Mouse (Mus musculus) heart, embryonic 15.5 days (tissue): ENCODE data around the gene Sgip1. TPM values are rescaled to one million over a fixed set of nuclear protein-coding genes. Genes with fewer than 3 reads are reported as not detected.
A peak's percentile ranks its signal among the peaks of the same experiment; 100 is the strongest.

Source experiments
- ATAC-seq: fragments of 200-750 bp; cut with Nextera tagmentation; replicated peaks from 2 replicates; pipeline ENCODE4 v1.8.0; 2017; ENCODE audit warnings: low read depth, moderate TSS enrichment; ENCODE audit not compliant: insufficient number of reproducible peaks, insufficient read depth, low FRiP score
- H3K27ac ChIP-seq: fragments of 300-500 bp; sonication (generic); 2 replicates; pipeline ENCODE4 v1.5.1; 2015; ENCODE audit warnings: mild to moderate bottlenecking, inconsistent platforms
- H3K27me3 ChIP-seq: fragments of 300-500 bp; sonication (generic); 2 replicates; pipeline ENCODE4 v1.6.1; 2015; ENCODE audit warnings: inconsistent platforms
- H3K36me3 ChIP-seq: fragments of 300-500 bp; sonication (generic); 2 replicates; pipeline ENCODE4 v1.6.1; 2015; ENCODE audit warnings: mild to moderate bottlenecking, inconsistent platforms
- H3K4me1 ChIP-seq: fragments of 300-500 bp; sonication (generic); replicated peaks from 2 replicates; pipeline ENCODE4 v1.6.1; 2015; ENCODE audit warnings: inconsistent platforms
- H3K4me2 ChIP-seq: fragments of 300-500 bp; sonication (generic); 2 replicates; pipeline ENCODE4 v1.6.1; 2015; ENCODE audit warnings: inconsistent platforms, mild to moderate bottlenecking, moderate library complexity
- H3K4me3 ChIP-seq: fragments of 300-500 bp; sonication (generic); 2 replicates; pipeline ENCODE4 v1.5.1; 2015; ENCODE audit warnings: mild to moderate bottlenecking, inconsistent platforms
- H3K9ac ChIP-seq: fragments of 300-500 bp; sonication (generic); 2 replicates; pipeline ENCODE4 v1.6.1; 2015; ENCODE audit warnings: mild to moderate bottlenecking, inconsistent platforms
- H3K9me3 ChIP-seq: fragments of 300-500 bp; sonication (generic); replicated peaks from 2 replicates; pipeline ENCODE4 v1.6.1; 2016; ENCODE audit warnings: inconsistent platforms
- WGBS: fragments of 180-500 bp; shearing (Covaris S2); methylation state at CpG from one replicate; pipeline ENCODE4 v1.1.7; 2015; ENCODE audit warnings: mixed read lengths; 5-methylcytosine and 5-hydroxymethylcytosine counted together
- polyA plus RNA-seq: library from polyadenylated mRNA; unstranded; fragments of >200 nt; fragmentation: Nextera tagmentation; extraction: Ambion mirVana; gene quantifications from 2 replicates; pipeline ENCODE4 v1.2.1, GENCODE M21; 2015

The Sgip1 gene
- polyA plus RNA-seq, 1 experiment from 2014 or later, result 1.5 TPM

GRCm38 (mm10) chr4:102753334-102754090 is 12.4 kb downstream of the Sgip1 start:
- H3K4me1 ChIP-seq, result no peaks in the 10 kb centered on the region
- H3K36me3 ChIP-seq, result no peaks in the 10 kb centered on the region
- H3K27ac ChIP-seq, result no peak overlapping the region
- ATAC-seq, result no peak
- H3K4me2 ChIP-seq, result no peak overlapping the region
- no peak overlapping the region for H3K4me3 ChIP-seq
- no peak overlapping the region for H3K9ac ChIP-seq
- no peaks in the 10 kb centered on the region for H3K9me3 ChIP-seq
- 59% methylated on average over 3 of the region's 3 CpGs for WGBS
- no peaks in the 10 kb centered on the region for H3K27me3 ChIP-seq

DNA sequence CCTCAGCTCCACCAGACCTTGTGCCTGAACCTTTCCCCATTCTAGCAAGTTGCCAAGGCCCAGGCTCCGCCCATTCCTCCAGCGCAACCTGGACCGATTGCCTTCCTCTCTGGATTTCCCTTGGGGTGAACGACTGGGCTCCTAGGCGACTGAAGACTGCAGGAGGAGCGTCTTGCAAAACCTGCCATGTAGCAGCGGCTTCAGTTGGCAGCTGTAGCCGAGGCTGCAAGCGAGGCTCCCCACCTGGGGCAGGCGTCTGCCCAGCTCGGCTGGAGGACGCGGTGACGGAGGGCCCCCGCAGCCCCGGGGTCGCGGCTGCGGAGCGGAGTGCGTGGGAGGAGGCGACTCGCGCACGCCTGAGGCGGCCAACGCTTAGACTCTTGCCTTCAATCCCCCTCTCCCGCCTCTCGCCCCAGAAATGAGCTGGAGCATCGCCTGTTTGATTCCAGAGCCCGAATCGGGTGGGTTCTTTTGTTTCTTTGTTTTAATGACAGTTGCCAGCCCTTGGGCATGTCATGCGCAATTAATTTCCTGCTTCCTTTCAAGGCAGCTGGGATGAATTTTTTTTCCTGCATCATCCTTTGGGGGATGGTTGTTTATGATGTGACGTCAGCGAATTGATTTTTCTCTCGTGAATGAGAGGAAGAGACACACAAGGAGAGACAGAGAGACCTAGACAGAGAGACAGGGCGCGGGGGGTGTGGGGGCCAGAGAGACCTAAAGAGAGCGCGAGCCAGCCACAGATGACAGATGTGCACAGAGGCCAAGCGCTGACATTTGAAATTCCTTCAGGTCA is 18.2 kb downstream of the Sgip1 start:
- Histone ChIP-seq H3K9me3 (no peaks in the 10 kb centered on the region), H3K27ac (no peak overlapping the region), H3K4me2 (peak overlapping the region; percentile 98), H3K27me3 (peaks cover 8% of the 10 kb centered on the region), H3K4me3 (peak overlapping the region; percentile 61), H3K4me1 (peaks cover 10% of the 10 kb centered on the region), H3K9ac (peak overlapping the region; percentile 63), H3K36me3 (no peaks in the 10 kb centered on the region)
- ATAC-seq, result peak; percentile 53; the same call in 1 of the 2 replicates
- 1% methylated on average over 41 of the region's 41 CpGs for WGBS

- peak; percentile 84 for ATAC-seq
- peaks cover 8% of the 10 kb centered on the region for H3K27me3 ChIP-seq
- WGBS, result 3% methylated on average over 25 of the region's 25 CpGs
- peak overlapping the region; percentile 61 for H3K4me3 ChIP-seq
- H3K36me3 ChIP-seq, result no peaks in the 10 kb centered on the region
- peak overlapping the region; percentile 4; the same call in 1 of the 2 replicates for H3K27ac ChIP-seq
- peak overlapping the region; percentile 98 for H3K4me2 ChIP-seq
- H3K9ac ChIP-seq, result peak overlapping the region; percentile 63
- peaks cover 10% of the 10 kb centered on the region for H3K4me1 ChIP-seq
- no peaks in the 10 kb centered on the region for H3K9me3 ChIP-seq
Measured at GRCm38 (mm10) chr4:102760042-102760821, 19.1 kb downstream of the Sgip1 start.

- H3K4me1 ChIP-seq, result peaks cover 10% of the 10 kb centered on the region
- 53% methylated on average over 7 of the region's 7 CpGs for WGBS
- H3K4me2 ChIP-seq, result no peak overlapping the region
- ATAC-seq, result no peak
- H3K27me3 ChIP-seq, result peaks cover 8% of the 10 kb centered on the region
- no peaks in the 10 kb centered on the region for H3K9me3 ChIP-seq
- no peak overlapping the region for H3K9ac ChIP-seq
- no peaks in the 10 kb centered on the region for H3K36me3 ChIP-seq
- H3K27ac ChIP-seq, result no peak overlapping the region
- H3K4me3 ChIP-seq, result no peak overlapping the region
Measured at GRCm38 (mm10) chr4:102762075-102762474, 21.0 kb downstream of the Sgip1 start.

GRCm38 (mm10) chr4:102769070-102769469 is 28.0 kb downstream of the Sgip1 start:
- Histone ChIP-seq H3K9ac (no peak overlapping the region), H3K36me3 (no peaks in the 10 kb centered on the region), H3K9me3 (no peaks in the 10 kb centered on the region), H3K4me2 (no peak overlapping the region), H3K4me3 (no peak overlapping the region), H3K27me3 (no peaks in the 10 kb centered on the region), H3K27ac (no peak overlapping the region), H3K4me1 (no peaks in the 10 kb centered on the region)
- ATAC-seq, result no peak
- WGBS, result 52% methylated on average over 1 of the region's 1 CpGs

DNA sequence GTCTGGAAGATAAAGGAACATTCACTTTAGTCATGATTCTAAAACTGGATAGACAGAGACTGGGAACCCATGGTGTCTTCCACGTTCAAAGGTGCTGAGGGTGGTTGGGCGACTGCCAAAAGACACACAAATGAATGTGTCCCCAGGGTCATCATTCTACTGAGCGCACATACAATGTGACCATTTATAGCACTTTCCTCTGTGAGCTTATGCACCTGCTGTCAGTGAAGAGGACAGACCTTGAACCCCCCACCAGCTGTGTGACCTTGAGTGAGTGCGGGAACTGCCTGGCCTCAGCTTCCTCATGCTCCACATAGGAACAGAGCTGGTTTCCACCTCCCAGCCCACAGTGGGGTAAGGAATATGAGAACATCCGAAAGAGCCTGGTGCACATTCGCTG is 28.8 kb downstream of the Sgip1 start:
- no peak for ATAC-seq
- 72% methylated on average over 6 of the region's 6 CpGs for WGBS
- no peaks in the 10 kb centered on the region for H3K36me3 ChIP-seq
- H3K27me3 ChIP-seq, result no peaks in the 10 kb centered on the region
- H3K9ac ChIP-seq, result no peak overlapping the region
- no peak overlapping the region for H3K27ac ChIP-seq
- H3K4me1 ChIP-seq, result no peaks in the 10 kb centered on the region
- H3K9me3 ChIP-seq, result no peaks in the 10 kb centered on the region
- no peak overlapping the region for H3K4me3 ChIP-seq
- no peak overlapping the region for H3K4me2 ChIP-seq

GRCm38 (mm10) chr4:102771598-102772357 is 30.7 kb downstream of the Sgip1 start:
- Histone ChIP-seq H3K4me3 (no peak overlapping the region), H3K9ac (no peak overlapping the region), H3K9me3 (no peaks in the 10 kb centered on the region), H3K4me1 (no peaks in the 10 kb centered on the region), H3K27me3 (no peaks in the 10 kb centered on the region), H3K36me3 (no peaks in the 10 kb centered on the region), H3K4me2 (no peak overlapping the region), H3K27ac (no peak overlapping the region)
- WGBS, result 61% methylated on average over 5 of the region's 5 CpGs
- no peak for ATAC-seq

DNA sequence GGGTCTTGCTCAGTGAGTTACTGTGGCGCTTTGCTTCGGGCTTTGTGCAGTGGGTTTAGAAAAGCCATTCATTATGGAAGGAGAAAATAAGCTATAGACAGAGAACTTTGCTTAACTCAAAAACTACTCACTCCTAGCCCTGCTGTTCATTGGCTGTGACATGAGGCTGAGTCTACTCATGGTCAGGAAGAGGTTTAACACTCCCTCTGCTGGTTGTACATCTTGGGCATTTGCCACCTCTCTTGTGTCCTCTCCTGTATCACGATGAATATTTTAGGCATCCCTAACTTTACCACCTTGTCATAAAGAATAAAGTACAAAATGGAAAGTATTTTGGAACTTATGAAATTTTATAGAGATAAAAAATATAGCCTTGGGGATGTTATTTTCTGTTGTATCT is 32.1 kb downstream of the Sgip1 start:
- H3K4me3 ChIP-seq, result no peak overlapping the region
- no peak overlapping the region for H3K27ac ChIP-seq
- no peaks in the 10 kb centered on the region for H3K27me3 ChIP-seq
- WGBS, result 94% methylated on average over 3 of the region's 3 CpGs
- H3K4me2 ChIP-seq, result no peak overlapping the region
- H3K9me3 ChIP-seq, result no peaks in the 10 kb centered on the region
- no peaks in the 10 kb centered on the region for H3K36me3 ChIP-seq
- ATAC-seq, result no peak
- H3K4me1 ChIP-seq, result no peaks in the 10 kb centered on the region
- no peak overlapping the region for H3K9ac ChIP-seq

- WGBS, result 88% methylated on average over 1 of the region's 1 CpGs
- Histone ChIP-seq H3K9ac (no peak overlapping the region), H3K4me1 (no peaks in the 10 kb centered on the region), H3K27me3 (no peaks in the 10 kb centered on the region), H3K36me3 (no peaks in the 10 kb centered on the region), H3K27ac (no peak overlapping the region), H3K9me3 (no peaks in the 10 kb centered on the region), H3K4me2 (no peak overlapping the region), H3K4me3 (no peak overlapping the region)
- ATAC-seq, result no peak
Measured at GRCm38 (mm10) chr4:102773841-102774240, 32.7 kb downstream of the Sgip1 start.

GRCm38 (mm10) chr4:102774549-102774948 is 33.5 kb downstream of the Sgip1 start:
- no peaks in the 10 kb centered on the region for H3K9me3 ChIP-seq
- no peak overlapping the region for H3K4me2 ChIP-seq
- H3K4me3 ChIP-seq, result no peak overlapping the region
- no peaks in the 10 kb centered on the region for H3K36me3 ChIP-seq
- WGBS, result 61% methylated on average over 1 of the region's 1 CpGs
- no peak overlapping the region for H3K9ac ChIP-seq
- no peaks in the 10 kb centered on the region for H3K4me1 ChIP-seq
- ATAC-seq, result no peak
- H3K27ac ChIP-seq, result no peak overlapping the region
- H3K27me3 ChIP-seq, result no peaks in the 10 kb centered on the region
